Mouse (Mus musculus): ENCODE results near the gene Dlgap1. TPM values are rescaled to one million over a fixed set of nuclear protein-coding genes. Genes with fewer than 3 reads are reported as not detected.

Gene Dlgap1
- polyA plus RNA-seq, 1 experiment from 2014 or later: 2.0 TPM

- Histone ChIP-seq H3K9me3 (no peaks in the 10 kb centered on the region), H3K36me3 (no peaks in the 10 kb centered on the region), H3K27me3 (replicated peaks) (no peaks in the 10 kb centered on the region), H3K27ac (no peak overlapping the region), H3K4me1 (no peaks in the 10 kb centered on the region), H3K9ac (no peak overlapping the region), H3K4me3 (replicated peaks) (no peak overlapping the region), H3K4me2 (no peak overlapping the region)
- no peak for ATAC-seq (ENCODE audit: insufficient read depth, low FRiP score, low read depth)
- WGBS: 80% methylated on average over 7 of the region's 7 CpGs
These were observed 278.5 kb downstream of the Dlgap1 start for GRCm38 (mm10) chr17:70247342-70247741.

GRCm38 (mm10) chr17:70248250-70248649 lies 279.4 kb downstream of the Dlgap1 start:
- Histone ChIP-seq H3K9ac (no peak overlapping the region), H3K27me3 (replicated peaks) (no peaks in the 10 kb centered on the region), H3K4me1 (no peaks in the 10 kb centered on the region), H3K4me3 (replicated peaks) (no peak overlapping the region), H3K9me3 (no peaks in the 10 kb centered on the region), H3K4me2 (no peak overlapping the region), H3K36me3 (no peaks in the 10 kb centered on the region), H3K27ac (no peak overlapping the region)
- ATAC-seq (ENCODE audit: insufficient read depth, low FRiP score, low read depth): no peak
- WGBS: 63% methylated on average over 6 of the region's 6 CpGs

DNA sequence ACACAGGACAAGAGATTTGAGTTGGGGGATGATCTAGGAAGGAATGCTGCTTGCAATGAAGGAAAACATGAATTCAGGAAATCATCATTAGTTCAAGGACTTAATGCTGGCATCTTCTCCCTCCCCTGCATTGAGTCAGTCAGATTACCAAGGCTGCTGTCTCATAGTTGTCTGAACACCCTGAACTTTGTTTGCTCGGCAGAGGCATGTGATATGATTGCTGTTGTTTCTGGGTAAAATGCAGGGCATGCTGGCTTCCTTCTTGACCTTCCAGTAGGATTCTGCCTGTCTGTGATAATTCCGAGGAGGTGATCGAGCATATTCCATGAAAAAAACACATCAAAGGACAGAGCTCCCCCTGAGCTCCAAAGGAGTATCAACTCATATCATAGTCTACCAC lies 283.6 kb downstream of the Dlgap1 start:
- no peak overlapping the region for H3K9ac ChIP-seq
- no peaks in the 10 kb centered on the region for H3K9me3 ChIP-seq
- no peaks in the 10 kb centered on the region for H3K36me3 ChIP-seq
- no peak for ATAC-seq (ENCODE audit: insufficient read depth, low FRiP score, low read depth)
- no peaks in the 10 kb centered on the region for H3K4me1 ChIP-seq
- H3K27ac ChIP-seq: no peak overlapping the region
- no peak overlapping the region for H3K4me3 ChIP-seq (replicated peaks)
- WGBS: 82% methylated on average over 3 of the region's 3 CpGs
- no peak overlapping the region for H3K4me2 ChIP-seq
- no peaks in the 10 kb centered on the region for H3K27me3 ChIP-seq (replicated peaks)

DNA sequence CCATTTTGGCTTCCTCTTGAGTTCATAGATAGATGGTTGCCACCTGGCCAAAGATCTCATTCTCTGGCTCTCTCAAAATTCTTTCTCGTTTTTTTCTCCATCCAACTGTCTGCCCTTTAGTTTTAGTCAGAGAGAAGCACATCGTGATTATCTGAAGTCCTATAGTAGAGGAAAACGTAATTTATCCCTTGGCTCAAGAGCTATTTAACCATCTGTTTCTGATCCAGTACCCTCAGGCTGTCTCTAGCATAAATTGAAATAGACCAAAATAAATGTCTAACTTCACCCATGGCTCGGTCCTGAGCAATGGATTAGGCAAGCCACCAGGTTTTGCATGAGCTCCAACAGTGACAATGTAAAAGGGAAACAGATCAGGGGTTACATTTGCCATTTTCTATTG lies 287.5 kb downstream of the Dlgap1 start:
- Histone ChIP-seq H3K4me2 (no peak overlapping the region), H3K36me3 (no peaks in the 10 kb centered on the region), H3K9me3 (no peaks in the 10 kb centered on the region), H3K4me1 (no peaks in the 10 kb centered on the region), H3K27ac (no peak overlapping the region), H3K27me3 (replicated peaks) (no peaks in the 10 kb centered on the region), H3K9ac (no peak overlapping the region), H3K4me3 (replicated peaks) (no peak overlapping the region)
- WGBS: 70% methylated on average over 4 of the region's 4 CpGs
- ATAC-seq (ENCODE audit: insufficient read depth, low FRiP score, low read depth): no peak

- no peak overlapping the region for H3K4me3 ChIP-seq (replicated peaks)
- H3K9me3 ChIP-seq: no peaks in the 10 kb centered on the region
- no peak overlapping the region for H3K4me2 ChIP-seq
- 86% methylated on average over 3 of the region's 3 CpGs for WGBS
- no peaks in the 10 kb centered on the region for H3K4me1 ChIP-seq
- no peak overlapping the region for H3K27ac ChIP-seq
- no peak for ATAC-seq (ENCODE audit: insufficient read depth, low FRiP score, low read depth)
- no peaks in the 10 kb centered on the region for H3K27me3 ChIP-seq (replicated peaks)
- no peak overlapping the region for H3K9ac ChIP-seq
- H3K36me3 ChIP-seq: no peaks in the 10 kb centered on the region
These were observed 294.3 kb downstream of the Dlgap1 start for GRCm38 (mm10) chr17:70263156-70263555.

GRCm38 (mm10) chr17:70272125-70272524 lies 303.3 kb downstream of the Dlgap1 start:
- Histone ChIP-seq H3K36me3 (no peaks in the 10 kb centered on the region), H3K9me3 (no peaks in the 10 kb centered on the region), H3K4me1 (no peaks in the 10 kb centered on the region), H3K27ac (no peak overlapping the region), H3K4me3 (replicated peaks) (no peak overlapping the region), H3K27me3 (replicated peaks) (no peaks in the 10 kb centered on the region), H3K9ac (no peak overlapping the region), H3K4me2 (no peak overlapping the region)
- ATAC-seq (ENCODE audit: insufficient read depth, low FRiP score, low read depth): no peak
- WGBS: 74% methylated on average over 2 of the region's 2 CpGs

GRCm38 (mm10) chr17:70287708-70288107 lies 318.8 kb downstream of the Dlgap1 start:
- WGBS: 81% methylated on average over 2 of the region's 2 CpGs
- H3K9me3 ChIP-seq: no peaks in the 10 kb centered on the region
- no peak for ATAC-seq (ENCODE audit: insufficient read depth, low FRiP score, low read depth)
- no peak overlapping the region for H3K9ac ChIP-seq
- no peaks in the 10 kb centered on the region for H3K36me3 ChIP-seq
- H3K4me3 ChIP-seq (replicated peaks): no peak overlapping the region
- H3K27ac ChIP-seq: no peak overlapping the region
- no peaks in the 10 kb centered on the region for H3K27me3 ChIP-seq (replicated peaks)
- H3K4me1 ChIP-seq: no peaks in the 10 kb centered on the region
- no peak overlapping the region for H3K4me2 ChIP-seq

GRCm38 (mm10) chr17:70294106-70294505 lies 325.2 kb downstream of the Dlgap1 start:
- H3K27me3 ChIP-seq (replicated peaks): no peaks in the 10 kb centered on the region
- no peak overlapping the region for H3K4me3 ChIP-seq (replicated peaks)
- H3K4me1 ChIP-seq: no peaks in the 10 kb centered on the region
- H3K4me2 ChIP-seq: no peak overlapping the region
- no peak overlapping the region for H3K27ac ChIP-seq
- no peak for ATAC-seq (ENCODE audit: insufficient read depth, low FRiP score, low read depth)
- 74% methylated on average over 7 of the region's 7 CpGs for WGBS
- no peaks in the 10 kb centered on the region for H3K36me3 ChIP-seq
- no peaks in the 10 kb centered on the region for H3K9me3 ChIP-seq
- no peak overlapping the region for H3K9ac ChIP-seq

- Histone ChIP-seq H3K9ac (no peak overlapping the region), H3K4me2 (no peak overlapping the region), H3K27ac (no peak overlapping the region), H3K4me3 (replicated peaks) (no peak overlapping the region), H3K27me3 (replicated peaks) (no peaks in the 10 kb centered on the region), H3K36me3 (no peaks in the 10 kb centered on the region), H3K9me3 (no peaks in the 10 kb centered on the region), H3K4me1 (no peaks in the 10 kb centered on the region)
- ATAC-seq (ENCODE audit: insufficient read depth, low FRiP score, low read depth): no peak
- 68% methylated on average over 9 of the region's 9 CpGs for WGBS
These were observed 333.1 kb downstream of the Dlgap1 start for GRCm38 (mm10) chr17:70301941-70302478.

GRCm38 (mm10) chr17:70302656-70303055 lies 333.8 kb downstream of the Dlgap1 start:
- 73% methylated on average over 2 of the region's 2 CpGs for WGBS
- ATAC-seq (ENCODE audit: insufficient read depth, low FRiP score, low read depth): no peak
- Histone ChIP-seq H3K27ac (no peak overlapping the region), H3K9ac (no peak overlapping the region), H3K4me3 (replicated peaks) (no peak overlapping the region), H3K36me3 (no peaks in the 10 kb centered on the region), H3K27me3 (replicated peaks) (no peaks in the 10 kb centered on the region), H3K4me2 (no peak overlapping the region), H3K4me1 (no peaks in the 10 kb centered on the region), H3K9me3 (no peaks in the 10 kb centered on the region)

DNA sequence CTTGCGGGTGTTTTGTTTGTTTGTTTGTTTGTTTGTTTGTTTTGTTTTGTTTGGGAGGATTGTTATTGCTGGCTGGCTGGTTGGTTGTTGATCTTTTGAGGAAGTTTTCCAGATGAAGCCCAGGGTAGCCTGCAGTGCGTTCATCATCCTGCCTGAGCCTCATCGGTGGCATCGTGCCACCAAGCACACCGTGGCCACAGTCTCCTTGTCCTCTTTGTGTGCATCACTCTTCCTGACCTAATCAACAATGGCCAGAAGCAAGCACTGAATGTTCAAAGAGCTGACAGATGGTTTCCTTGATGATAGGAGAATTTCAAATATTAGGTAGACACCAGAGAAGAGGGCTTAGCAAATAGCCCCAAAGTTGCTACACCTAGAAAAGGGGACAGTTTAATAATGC lies 336.1 kb downstream of the Dlgap1 start:
- Histone ChIP-seq H3K27me3 (replicated peaks) (no peaks in the 10 kb centered on the region), H3K36me3 (no peaks in the 10 kb centered on the region), H3K9ac (no peak overlapping the region), H3K27ac (no peak overlapping the region), H3K4me3 (replicated peaks) (no peak overlapping the region), H3K4me2 (no peak overlapping the region), H3K9me3 (no peaks in the 10 kb centered on the region), H3K4me1 (no peaks in the 10 kb centered on the region)
- 74% methylated on average over 5 of the region's 5 CpGs for WGBS
- no peak for ATAC-seq (ENCODE audit: insufficient read depth, low FRiP score, low read depth)

DNA sequence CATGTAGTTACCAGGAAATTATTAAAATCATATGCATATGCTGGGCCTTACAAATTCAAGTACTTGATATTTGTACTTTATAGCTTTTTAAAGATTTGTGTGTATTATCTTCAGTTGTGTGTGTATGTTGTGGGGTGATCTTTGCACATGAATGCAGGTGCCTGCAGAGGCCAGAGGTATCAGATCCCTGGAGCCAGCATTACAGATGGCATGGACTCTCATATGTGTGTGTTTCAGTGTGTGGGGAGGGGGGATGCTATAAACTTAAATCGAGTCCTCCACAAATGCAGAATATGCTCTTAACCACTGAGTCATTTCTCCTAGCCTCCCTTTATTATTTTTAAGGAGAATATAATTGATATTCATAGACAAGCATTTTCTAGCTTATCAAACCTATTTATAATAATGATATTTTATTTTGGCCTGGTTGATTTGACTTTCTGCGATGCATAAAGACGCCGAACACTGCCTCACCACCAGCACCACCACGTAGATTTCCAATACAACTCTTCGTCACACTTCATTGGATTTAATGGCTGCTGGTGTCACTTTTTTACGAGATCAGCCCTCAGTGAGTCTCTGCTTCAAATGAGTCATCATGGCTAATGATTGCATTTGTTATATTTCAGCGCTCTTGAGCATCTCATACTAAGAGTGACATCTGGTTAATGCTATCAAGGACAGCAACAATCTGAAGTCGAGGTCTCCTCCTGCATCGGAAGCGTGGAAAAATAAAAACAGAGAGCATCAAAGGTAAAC lies 338.7 kb downstream of the Dlgap1 start:
- 81% methylated on average over 11 of the region's 11 CpGs for WGBS
- Histone ChIP-seq H3K4me1 (no peaks in the 10 kb centered on the region), H3K27me3 (replicated peaks) (no peaks in the 10 kb centered on the region), H3K27ac (no peak overlapping the region), H3K4me3 (replicated peaks) (no peak overlapping the region), H3K36me3 (no peaks in the 10 kb centered on the region), H3K9ac (no peak overlapping the region), H3K9me3 (no peaks in the 10 kb centered on the region), H3K4me2 (no peak overlapping the region)
- no peak for ATAC-seq (ENCODE audit: insufficient read depth, low FRiP score, low read depth)

Data from stomach, embryonic 15.5 days (tissue).